Mouse (Mus musculus): ENCODE results near the gene Det1. TPM values are rescaled to one million over a fixed set of nuclear protein-coding genes. Genes with fewer than 3 reads are reported as not detected.

Gene Det1
- polyA plus RNA-seq (2017; shearing (Covaris generic)): 10 to 100 TPM; 15.7 to 18.8 TPM

- ATAC-seq: peak; percentile 97
Observed at GRCm38 (mm10) chr7:78846737-78847434, at the start of gene Det1. Gene Det1 (minus strand): TSS chr7:78847263.

GRCm38 (mm10) chr7:78895653-78896333, 48.7 kb upstream of the Det1 start, which contains the start of gene Aen:
Gene Aen (plus strand): TSS chr7:78895854.
- peak; percentile 99 for ATAC-seq

- ATAC-seq: no peak
Observed at GRCm38 (mm10) chr7:78895021-78895652, 48.1 kb upstream of the Det1 start.

- ATAC-seq: no peak
Observed at GRCm38 (mm10) chr7:78893917-78894316, 46.9 kb upstream of the Det1 start.

- ATAC-seq: peak; percentile 36
Observed at GRCm38 (mm10) chr7:78890641-78891040, 43.6 kb upstream of the Det1 start.

GRCm38 (mm10) chr7:78887431-78887842, 40.4 kb upstream of the Det1 start:
- ATAC-seq: no peak

GRCm38 (mm10) chr7:78886496-78886895, 39.4 kb upstream of the Det1 start:
- no peak for ATAC-seq

GRCm38 (mm10) chr7:78885404-78885803, 38.3 kb upstream of the Det1 start:
- ATAC-seq: no peak

- no peak for ATAC-seq
Observed at GRCm38 (mm10) chr7:78884139-78884538, 37.1 kb upstream of the Det1 start.

GRCm38 (mm10) chr7:78883726-78884060, 36.6 kb upstream of the Det1 start:
- ATAC-seq: no peak

GRCm38 (mm10) chr7:78883016-78883725, 36.1 kb upstream of the Det1 start:
- ATAC-seq: no peak

- ATAC-seq: no peak
Observed at GRCm38 (mm10) chr7:78882469-78882837, 35.4 kb upstream of the Det1 start.

GRCm38 (mm10) chr7:78881607-78882468, 34.8 kb upstream of the Det1 start:
- no peak for ATAC-seq

GRCm38 (mm10) chr7:78872831-78873230, 25.8 kb upstream of the Det1 start:
- no peak for ATAC-seq

- ATAC-seq: no peak
Observed at GRCm38 (mm10) chr7:78872366-78872765, 25.3 kb upstream of the Det1 start.

GRCm38 (mm10) chr7:78868731-78869130, 21.7 kb upstream of the Det1 start:
- peak; percentile 23 for ATAC-seq

GRCm38 (mm10) chr7:78865212-78865949, 18.3 kb upstream of the Det1 start:
- no peak for ATAC-seq

- ATAC-seq: no peak
Observed at GRCm38 (mm10) chr7:78864446-78864802, 17.4 kb upstream of the Det1 start.

- ATAC-seq: no peak
Observed at GRCm38 (mm10) chr7:78863796-78864445, 16.9 kb upstream of the Det1 start.

GRCm38 (mm10) chr7:78855044-78855655, 8.1 kb upstream of the Det1 start:
- ATAC-seq: no peak

GRCm38 (mm10) chr7:78854051-78854450, 7.0 kb upstream of the Det1 start:
- peak; percentile 100 for ATAC-seq
